Comparison of ENCODE assay signal across 7 mouse cellular contexts in the genomic region with DNA sequence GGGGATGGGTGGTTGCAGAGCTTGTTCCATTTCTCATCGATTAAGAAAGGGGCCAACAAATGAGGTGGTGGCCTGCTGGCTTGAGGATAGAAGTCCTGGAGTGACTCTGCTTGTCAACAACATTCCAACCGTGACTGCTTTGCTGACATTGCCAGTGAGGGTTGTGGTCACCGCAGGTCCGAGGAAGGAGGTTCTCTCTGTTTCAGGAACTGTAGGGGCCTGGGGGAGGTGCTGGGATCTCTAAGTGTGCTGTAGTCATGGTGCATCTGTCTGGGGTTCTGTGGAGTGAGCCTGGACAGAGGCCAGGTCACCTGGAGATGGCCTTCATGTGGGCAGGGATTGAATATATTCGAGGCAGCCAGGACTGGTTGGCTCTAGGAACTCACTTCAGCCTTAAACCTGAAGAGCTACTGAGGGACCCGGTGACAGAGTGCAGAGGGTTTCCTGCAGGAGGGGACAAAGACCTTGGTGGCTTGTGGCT. TPM values are rescaled to one million over a fixed set of nuclear protein-coding genes. Genes with fewer than 3 reads are reported as not detected.
A peak's percentile ranks its signal among the peaks of the same experiment; 100 is the strongest.
DNase-seq lines count a peak whose midpoint lies in the region; ATAC-seq and TF ChIP-seq lines count a peak whose summit lies in the region.

No protein-coding gene starts in this region.

- H3K27me3 ChIP-seq in hindbrain, embryonic 10.5 days (ENCODE audit: insufficient read depth, poor library complexity, severe bottlenecking) = no peaks in the 10 kb centered on the region
- H3K27me3 ChIP-seq in hindbrain, embryonic 12.5 days = no peaks in the 10 kb centered on the region
- H3K27me3 ChIP-seq in heart, postnatal 0 days (ENCODE audit: control insufficient read depth, insufficient read depth, low read length) = no peaks in the 10 kb centered on the region

- H3K9me3 ChIP-seq in hindbrain, embryonic 10.5 days = no peaks in the 10 kb centered on the region
- H3K9me3 ChIP-seq in hindbrain, embryonic 12.5 days (replicated peaks) = no peaks in the 10 kb centered on the region
- H3K9me3 ChIP-seq in heart, postnatal 0 days (replicated peaks; ENCODE audit: control insufficient read depth, low read length) = no peaks in the 10 kb centered on the region

- TF ChIP-seq EP300 in heart, postnatal 0 days (IDR thresholded peaks at IDR 0.05; ENCODE audit: low read depth) = peak; percentile 73; the same call in 1 of the 2 replicates

- peaks cover 97% of the 10 kb centered on the region for H3K4me1 ChIP-seq in hindbrain, embryonic 10.5 days (replicated peaks)
- peaks cover 83% of the 10 kb centered on the region for H3K4me1 ChIP-seq in hindbrain, embryonic 12.5 days
- peaks cover 92% of the 10 kb centered on the region for H3K4me1 ChIP-seq in heart, postnatal 0 days (ENCODE audit: control insufficient read depth, insufficient read depth)

- H3K9ac ChIP-seq in hindbrain, embryonic 12.5 days = no peak overlapping the region
- 0 out of 2 replicates have a peak overlapping the region, but pooled peaks have one; percentile 22 for H3K9ac ChIP-seq in heart, postnatal 0 days (replicated peaks; ENCODE audit: low read depth, low read length)

- 40% methylated on average over 6 of the region's 6 CpGs for WGBS in hindbrain, embryonic 10.5 days
- WGBS in hindbrain, embryonic 12.5 days = 44% methylated on average over 6 of the region's 6 CpGs
- WGBS in heart, postnatal 0 days = 6% methylated on average over 6 of the region's 6 CpGs

- H3K4me2 ChIP-seq in hindbrain, embryonic 12.5 days (replicated peaks) = no peak overlapping the region
- H3K4me2 ChIP-seq in heart, postnatal 0 days (ENCODE audit: low read depth, low read length) = peak overlapping the region; percentile 27

- no peak overlapping the region for H3K4me3 ChIP-seq in hindbrain, embryonic 10.5 days
- no peak overlapping the region for H3K4me3 ChIP-seq in hindbrain, embryonic 12.5 days
- H3K4me3 ChIP-seq in heart, postnatal 0 days (ENCODE audit: low read depth, low read length) = no peak overlapping the region

- H3K36me3 ChIP-seq in hindbrain, embryonic 10.5 days = no peaks in the 10 kb centered on the region
- 0 out of 2 replicates have a peak, but pooled peaks cover 5% of the 10 kb centered on the region for H3K36me3 ChIP-seq in hindbrain, embryonic 12.5 days
- H3K36me3 ChIP-seq in heart, postnatal 0 days (replicated peaks; ENCODE audit: control insufficient read depth, insufficient read depth, low read length) = no peaks in the 10 kb centered on the region

- ATAC-seq in hindbrain, embryonic 12.5 days (ENCODE audit: low FRiP score) = no peak
- ATAC-seq in heart, postnatal 0 days (ENCODE audit: insufficient read depth, low read depth) = peak; percentile 59
- no peak for ATAC-seq in CD4-positive, CD25-positive, alpha-beta regulatory T cell, adult 4 months

- H3K27ac ChIP-seq in hindbrain, embryonic 10.5 days = peak overlapping the region; percentile 59
- H3K27ac ChIP-seq in hindbrain, embryonic 12.5 days = no peak overlapping the region
- peak overlapping the region; percentile 88 for H3K27ac ChIP-seq in heart, postnatal 0 days (ENCODE audit: low read depth)

- no peak for TF ChIP-seq CTCF in heart, postnatal 0 days (IDR thresholded peaks at IDR 0.05; ENCODE audit: low read depth)

- no peak for DNase-seq in hindbrain, embryonic 10.5 days (ENCODE audit: low spot score)
- DNase-seq in 3134 (ENCODE audit: extremely low read depth, insufficient read length, low spot score) (peak; percentile 52), 3T3-L1 (ENCODE audit: low read depth, low spot score) (peak; percentile 40)
- DNase-seq in heart, postnatal 0 days (ENCODE audit: low spot score) = peak; percentile 69
- no peak for DNase-seq in frontal cortex, postnatal 25 days (ENCODE audit: low spot score in 2 of 2)

RNA-seq across cellular contexts. Expression of a gene that starts 25.8 kb away (rescaled TPM):
- 16.6 and 18.0 TPM in 2 replicates for polyA plus RNA-seq in hindbrain, embryonic 10.5 days (2016; fragmentation: Nextera tagmentation; extraction: Ambion mirVana)
- polyA plus RNA-seq in hindbrain, embryonic 12.5 days (2016; fragmentation: Nextera tagmentation; extraction: Ambion mirVana) = 32.5 and 35.2 TPM in 2 replicates
- total RNA-seq in heart, postnatal 0 days (2014; rRNA removed; ENCODE audit: low replicate concordance) = 31.8 and 35.0 TPM in 2 replicates
- 15.4 and 16.2 TPM in 2 replicates for polyA plus RNA-seq in heart, postnatal 0 days (2015; fragmentation: Nextera tagmentation; extraction: Ambion mirVana)
- polyA plus RNA-seq in CD4-positive, CD25-positive, alpha-beta regulatory T cell, adult 4 months (2017; shearing (Covaris generic)) = 10 to 100 TPM; 25.3 to 25.7 TPM

RNA-seq across cellular contexts. Expression of a gene that starts 49.7 kb away (rescaled TPM):
- 3.4 and 3.6 TPM in 2 replicates for polyA plus RNA-seq in hindbrain, embryonic 10.5 days (2016; fragmentation: Nextera tagmentation; extraction: Ambion mirVana)
- 3.4 and 4.3 TPM in 2 replicates for polyA plus RNA-seq in hindbrain, embryonic 12.5 days (2016; fragmentation: Nextera tagmentation; extraction: Ambion mirVana)
- 17.4 and 18.0 TPM in 2 replicates for total RNA-seq in heart, postnatal 0 days (2014; rRNA removed; ENCODE audit: low replicate concordance)
- polyA plus RNA-seq in heart, postnatal 0 days (2015; fragmentation: Nextera tagmentation; extraction: Ambion mirVana) = 0.80 and 0.97 TPM in 2 replicates
- polyA plus RNA-seq in CD4-positive, CD25-positive, alpha-beta regulatory T cell, adult 4 months (2017; shearing (Covaris generic)) = 1 to 10 TPM; 3.3 to 3.8 TPM

Comparison
In these comparisons a context has a peak if more than half of its experiments do, and no peak if none do; other contexts are left out.
1. DNase-seq: peak in 3134 (single experiment), 3T3-L1 (single experiment) and heart, postnatal 0 days (single experiment); none in hindbrain, embryonic 10.5 days (single experiment) and frontal cortex, postnatal 25 days (0 of 2).